In genomic region chr7:60487839-60488454, GRCm38 (mm10) we compare ENCODE assay signal across 7 mouse cellular contexts.
A peak's percentile ranks its signal among the peaks of the same experiment; 100 is the strongest.
DNase-seq lines count a peak whose midpoint lies in the region; ATAC-seq and TF ChIP-seq lines count a peak whose summit lies in the region.
"Not testable (repeated sequence)": the region's sequence is repeated elsewhere in the genome, so short reads cannot be mapped to it uniquely, and the experiment has no call there.

No protein-coding gene starts in this region.

- not testable (repeated sequence) for H3K9me3 ChIP-seq in forebrain, embryonic 14.5 days (replicated peaks; ENCODE audit: control insufficient read depth, low read length); hindbrain, embryonic 11.5 days (ENCODE audit: control insufficient read depth, low read length); lung, embryonic 14.5 days (ENCODE audit: low read depth, low read length); midbrain, embryonic 14.5 days (ENCODE audit: control insufficient read depth, low read length)

- H3K27me3 ChIP-seq in forebrain, embryonic 14.5 days (replicated peaks; ENCODE audit: control insufficient read depth, insufficient read depth, low read length); hindbrain, embryonic 11.5 days (ENCODE audit: control insufficient read depth, insufficient read depth, low read length); lung, embryonic 14.5 days (ENCODE audit: insufficient read depth, low read length); midbrain, embryonic 14.5 days (ENCODE audit: control insufficient read depth, insufficient read depth, low read length): not testable (repeated sequence)

- H3K4me3 ChIP-seq in forebrain, embryonic 14.5 days (ENCODE audit: low read depth, low read length); hindbrain, embryonic 11.5 days (ENCODE audit: low read depth, low read length); layer of hippocampus, adult 2 months; lung, embryonic 14.5 days (ENCODE audit: low read depth, low read length); midbrain, embryonic 14.5 days (replicated peaks; ENCODE audit: low read depth, low read length): not testable (repeated sequence)

- H3K36me3 ChIP-seq in forebrain, embryonic 14.5 days (ENCODE audit: control insufficient read depth, insufficient read depth, low read length); hindbrain, embryonic 11.5 days (ENCODE audit: control insufficient read depth, insufficient read depth, low read length); lung, embryonic 14.5 days (ENCODE audit: insufficient read depth); midbrain, embryonic 14.5 days (ENCODE audit: control insufficient read depth, insufficient read depth, low read length): not testable (repeated sequence)

- H3K4me1 ChIP-seq in forebrain, embryonic 14.5 days (ENCODE audit: control insufficient read depth, insufficient read depth, low read length); hindbrain, embryonic 11.5 days (replicated peaks; ENCODE audit: control insufficient read depth, insufficient read depth, low read length); lung, embryonic 14.5 days (ENCODE audit: insufficient read depth); midbrain, embryonic 14.5 days (ENCODE audit: control insufficient read depth, insufficient read depth, low read length): not testable (repeated sequence)

- peak; percentile 48 for DNase-seq in NIH3T3 (ENCODE audit: low read depth)
- peak; percentile 45 for DNase-seq in embryo, embryonic 10.5 days (ENCODE audit: low spot score)
- peak; percentile 48 for DNase-seq in forebrain, embryonic 14.5 days (ENCODE audit: low spot score)
- DNase-seq in hindbrain, embryonic 11.5 days (ENCODE audit: low spot score): peak; percentile 30
- DNase-seq in layer of hippocampus, adult 2 months (ENCODE audit: low spot score in 2 of 2): not testable (repeated sequence)
- DNase-seq in lung, embryonic 14.5 days: peak; percentile 49
- peak; percentile 60 for DNase-seq in midbrain, embryonic 14.5 days

- WGBS in forebrain, embryonic 14.5 days: 4% methylated on average over 4 of the region's 4 CpGs
- 3% methylated on average over 4 of the region's 4 CpGs for WGBS in hindbrain, embryonic 11.5 days
- WGBS in lung, embryonic 14.5 days: 4% methylated on average over 4 of the region's 4 CpGs
- WGBS in midbrain, embryonic 14.5 days: 5% methylated on average over 4 of the region's 4 CpGs

- not testable (repeated sequence) for H3K4me2 ChIP-seq in forebrain, embryonic 14.5 days (ENCODE audit: low read length); hindbrain, embryonic 11.5 days (replicated peaks; ENCODE audit: low read depth, low read length); lung, embryonic 14.5 days; midbrain, embryonic 14.5 days (ENCODE audit: low read length)

- peak; percentile 58 for TF ChIP-seq CTCF in layer of hippocampus, adult 2 months (conservative IDR thresholded peaks at IDR 0.05)
- peak; percentile 49 for TF ChIP-seq CTCF in lung, embryonic 14.5 days (IDR thresholded peaks at IDR 0.05; ENCODE audit: low read depth)

- peak; percentile 38; the same call in 1 of the 2 replicates for ATAC-seq in forebrain, embryonic 14.5 days
- ATAC-seq in hindbrain, embryonic 11.5 days (ENCODE audit: low FRiP score); lung, embryonic 14.5 days (ENCODE audit: insufficient read depth); midbrain, embryonic 14.5 days (ENCODE audit: low FRiP score, low TSS enrichment): not testable (repeated sequence)

- not testable (repeated sequence) for H3K27ac ChIP-seq in forebrain, embryonic 14.5 days (ENCODE audit: low read depth, low read length); hindbrain, embryonic 11.5 days (ENCODE audit: low read depth, low read length); layer of hippocampus, adult 2 months; lung, embryonic 14.5 days (ENCODE audit: low read depth); midbrain, embryonic 14.5 days (replicated peaks; ENCODE audit: low read depth, low read length)

- H3K9ac ChIP-seq in forebrain, embryonic 14.5 days (ENCODE audit: low read length); hindbrain, embryonic 11.5 days (ENCODE audit: low read depth, low read length); lung, embryonic 14.5 days; midbrain, embryonic 14.5 days (replicated peaks; ENCODE audit: low read length): not testable (repeated sequence)
